Mouse (Mus musculus) cortical plate, adult 2 months (tissue): ENCODE results near the gene Ccl22. TPM values are rescaled to one million over a fixed set of nuclear protein-coding genes. Genes with fewer than 3 reads are reported as not detected.

Source experiments
- H3K27ac ChIP-seq: fragments of 200-500 bp; 2 replicates; pipeline ENCODE4 v1.5.1; 2012; ENCODE audit warnings: low read length, control low read depth, inconsistent platforms; ENCODE audit not compliant: insufficient read depth
- H3K4me1 ChIP-seq: fragments of 200-500 bp; 2 replicates; pipeline ENCODE4 v1.6.1; 2011; ENCODE audit warnings: low read length; ENCODE audit not compliant: control insufficient read depth, insufficient read depth
- H3K4me3 ChIP-seq: fragments of 200-500 bp; 2 replicates; pipeline ENCODE4 v1.5.1; 2011; ENCODE audit warnings: mild to moderate bottlenecking, low read length, control low read depth; ENCODE audit not compliant: insufficient read depth
- CTCF ChIP-seq: fragments of 200-500 bp; IDR thresholded peaks from 2 replicates; pipeline ENCODE4 v1.5.1; 2011; ENCODE audit warnings: mild to moderate bottlenecking, control low read depth, low read length; ENCODE audit not compliant: insufficient read depth; ENCODE audit errors: extremely low read depth
- POLR2A ChIP-seq: fragments of 200-500 bp; IDR thresholded peaks from 2 replicates; pipeline ENCODE4 v1.6.1; 2011; ENCODE audit warnings: mild to moderate bottlenecking, low read length, control low read depth; ENCODE audit not compliant: insufficient read depth; ENCODE audit errors: extremely low read depth
- polyA plus RNA-seq: library from polyadenylated mRNA; depleted of rRNA; stranded (reverse); fragments of >200 nt; gene quantifications from 2 replicates; pipeline ENCODE4 v1.2.3, GENCODE M21; 2012

The Ccl22 gene
- polyA plus RNA-seq, 1 experiment = 0.33 TPM

DNA sequence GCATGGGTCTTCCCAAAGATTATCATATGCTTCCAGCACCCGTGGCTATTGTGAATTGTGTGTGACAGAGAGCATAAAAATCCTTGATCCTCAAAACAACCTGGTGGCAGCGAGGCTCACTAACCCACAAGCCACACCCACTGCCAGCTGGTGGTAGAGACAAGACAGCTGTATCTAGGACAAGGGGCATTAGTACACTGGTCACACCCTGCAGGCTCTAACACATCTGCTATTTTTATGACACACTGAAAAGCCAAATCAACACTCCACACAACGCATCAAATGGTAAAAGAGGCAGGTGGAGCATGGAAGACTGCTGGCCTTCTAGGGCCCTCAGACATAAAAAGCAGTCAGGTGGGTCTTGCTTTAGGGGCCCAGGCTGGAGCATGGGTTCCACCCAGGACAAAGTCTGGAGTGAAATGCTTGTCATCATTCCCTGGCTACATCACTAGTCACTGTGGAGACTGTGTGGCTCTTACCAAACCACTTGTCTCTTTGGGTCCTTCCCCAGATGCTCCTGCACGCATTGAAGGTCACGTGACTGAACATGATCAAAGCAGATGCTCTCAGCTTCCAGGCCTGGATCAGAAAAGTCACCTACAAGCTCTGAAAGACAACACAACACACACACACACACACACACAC, 11.4 kb upstream of the Ccl22 start:
- TF ChIP-seq POLR2A (no peak), CTCF (no peak)
- H3K4me3 ChIP-seq = no peak overlapping the region
- peaks cover 1% of the 10 kb centered on the region; the same call in 1 of the 2 replicates for H3K4me1 ChIP-seq
- H3K27ac ChIP-seq = no peak overlapping the region

DNA sequence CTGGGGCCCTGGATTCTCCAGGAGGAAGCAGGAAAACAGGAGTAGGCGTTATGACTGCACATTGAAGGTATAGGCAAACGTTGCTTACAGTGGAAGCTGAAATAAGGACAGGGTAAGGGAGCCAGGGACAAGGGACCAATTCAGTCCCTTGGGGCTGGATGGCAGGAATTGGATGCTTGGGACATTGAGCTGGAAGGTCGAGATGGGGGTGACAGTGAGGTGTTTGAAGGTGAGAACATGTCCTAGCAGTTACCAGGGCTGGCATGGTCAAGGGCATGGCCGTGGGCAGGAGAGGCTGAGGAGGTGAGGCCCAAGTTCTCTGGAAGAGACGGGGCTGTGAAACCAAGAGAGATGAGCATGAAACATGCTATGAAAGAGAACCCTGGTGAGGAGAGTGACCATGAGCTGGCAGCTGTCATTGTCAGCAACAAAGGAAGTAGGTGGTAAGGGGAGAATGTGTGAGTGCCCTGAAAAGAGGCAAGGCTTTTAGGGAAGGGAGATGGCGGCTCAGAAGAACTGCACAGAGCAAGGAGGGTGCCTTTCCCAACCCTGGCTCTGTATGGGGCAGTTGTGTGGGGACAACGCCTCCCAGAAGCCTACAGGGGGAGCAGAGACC, 10.5 kb upstream of the Ccl22 start:
- peaks cover 1% of the 10 kb centered on the region; the same call in 1 of the 2 replicates for H3K4me1 ChIP-seq
- TF ChIP-seq CTCF (no peak), POLR2A (no peak)
- no peak overlapping the region for H3K27ac ChIP-seq
- H3K4me3 ChIP-seq = no peak overlapping the region

DNA sequence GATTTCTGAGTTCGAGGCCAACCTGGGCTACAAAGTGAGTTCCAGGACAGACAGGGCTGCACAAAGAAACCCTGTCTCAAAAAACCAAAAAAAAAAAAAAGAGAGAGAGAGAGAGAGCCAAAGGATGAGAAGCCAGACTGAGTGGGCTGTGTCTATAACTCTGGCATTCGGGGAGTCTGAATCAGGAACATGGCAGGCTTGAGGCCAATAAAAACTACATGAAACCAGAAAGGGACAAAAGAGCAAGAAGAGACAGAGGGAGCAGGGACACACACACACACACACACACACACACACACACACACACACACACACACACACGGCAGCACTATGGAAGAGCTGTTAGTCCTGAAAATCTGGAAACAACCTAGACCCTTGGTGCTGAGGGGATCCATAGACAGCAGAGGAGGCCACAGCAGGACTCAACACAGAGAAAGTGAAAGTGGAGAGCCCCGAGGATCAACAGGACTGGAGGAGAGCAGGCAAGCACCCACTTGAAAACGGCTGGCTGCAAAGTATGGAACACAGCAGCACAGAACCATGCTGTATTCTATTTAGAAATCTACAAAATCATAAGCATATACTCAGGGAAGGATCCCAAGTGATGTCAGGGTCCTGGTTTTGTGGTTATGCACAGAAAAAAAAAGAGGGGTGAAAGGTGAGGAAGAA, 9.8 kb upstream of the Ccl22 start:
- TF ChIP-seq CTCF (no peak), POLR2A (no peak)
- Histone ChIP-seq H3K4me3 (no peak overlapping the region), H3K27ac (no peak overlapping the region), H3K4me1 (peaks cover 1% of the 10 kb centered on the region; the same call in 1 of the 2 replicates)

DNA sequence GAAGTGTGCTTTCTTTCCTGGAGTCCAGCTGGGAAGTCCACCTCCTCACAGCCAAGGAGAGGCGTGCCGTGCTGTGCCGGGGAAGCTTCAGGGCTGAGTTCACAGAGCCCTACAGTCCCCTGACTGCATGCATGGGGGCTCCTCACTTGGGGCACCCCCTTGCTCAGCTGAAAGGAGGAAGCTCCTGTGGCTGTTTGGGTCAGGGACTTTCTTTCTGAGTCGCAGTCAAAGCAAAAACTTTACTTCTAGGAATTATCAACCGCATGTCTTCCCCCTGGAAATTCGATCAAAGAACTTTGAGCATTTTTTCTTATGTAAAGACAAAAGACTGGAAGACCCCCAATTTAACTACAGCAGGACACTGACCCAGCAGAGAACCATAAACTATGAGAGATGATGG, 5.6 kb upstream of the Ccl22 start:
- Histone ChIP-seq H3K4me3 (no peak overlapping the region), H3K27ac (no peak overlapping the region), H3K4me1 (peaks cover 1% of the 10 kb centered on the region; the same call in 1 of the 2 replicates)
- TF ChIP-seq CTCF (no peak), POLR2A (no peak)

DNA sequence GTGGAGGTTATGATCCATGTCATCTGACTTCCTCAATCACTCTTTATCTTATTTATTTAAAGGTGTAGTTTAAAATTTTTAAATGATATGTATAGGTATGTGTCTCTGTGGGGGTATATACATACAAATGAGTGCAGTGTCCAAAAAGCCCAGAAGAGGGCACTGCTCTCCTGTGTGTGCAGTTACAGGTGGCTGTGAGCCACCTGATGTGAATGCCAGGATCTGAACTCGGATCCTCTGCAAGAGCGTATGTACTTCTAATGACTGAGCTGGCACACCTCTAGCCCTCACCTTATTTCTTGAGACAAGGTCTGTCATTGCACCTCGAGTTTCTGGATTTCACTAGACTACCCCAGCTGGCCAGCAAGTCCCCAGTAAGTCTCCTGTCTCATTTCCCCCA, 4.8 kb upstream of the Ccl22 start:
- Histone ChIP-seq H3K4me1 (peaks cover 1% of the 10 kb centered on the region; the same call in 1 of the 2 replicates), H3K4me3 (no peak overlapping the region), H3K27ac (no peak overlapping the region)
- no peak for TF ChIP-seq POLR2A
- TF ChIP-seq CTCF = no peak

DNA sequence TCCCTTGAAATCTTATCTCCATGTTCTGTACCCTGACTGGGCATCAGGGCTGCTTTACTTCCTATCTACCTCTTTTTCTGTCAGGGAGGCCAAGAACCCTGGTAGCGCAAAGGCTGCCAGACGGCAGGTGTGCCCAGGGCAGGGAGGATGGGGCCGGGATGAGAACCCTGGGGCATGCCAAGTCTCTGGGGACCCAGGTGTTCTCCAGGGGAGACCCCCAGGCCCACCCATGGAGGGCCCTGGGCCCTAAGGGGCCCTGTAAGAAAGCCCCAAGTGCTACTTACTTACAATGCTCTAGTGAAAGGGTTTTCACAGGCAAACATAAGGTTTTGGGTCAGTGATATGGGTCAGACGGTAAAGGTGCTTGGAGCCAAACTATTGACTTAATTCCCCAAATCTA, 3.7 kb upstream of the Ccl22 start:
- Histone ChIP-seq H3K27ac (no peak overlapping the region), H3K4me3 (no peak overlapping the region), H3K4me1 (no peaks in the 10 kb centered on the region)
- TF ChIP-seq POLR2A = no peak

DNA sequence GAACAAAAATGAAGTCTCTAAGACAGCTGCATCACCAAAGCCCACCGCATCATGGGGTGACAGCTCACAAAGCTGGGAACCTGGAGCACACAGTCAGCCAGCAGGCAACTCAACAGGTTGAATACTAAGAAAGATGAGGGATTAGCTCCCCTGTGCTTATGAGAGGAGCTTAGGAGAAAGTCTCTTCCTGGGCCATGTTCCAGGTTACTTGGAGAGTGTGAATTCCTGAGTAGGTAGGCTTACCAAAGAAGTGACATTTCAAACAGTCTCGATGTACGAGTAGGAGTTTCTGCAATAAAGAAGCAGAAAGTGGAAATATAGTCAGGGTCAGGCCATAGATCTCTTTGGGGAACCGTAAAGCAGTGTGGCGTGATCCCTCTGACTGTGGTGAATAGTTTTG, 906 bp upstream of the Ccl22 start:
- H3K4me3 ChIP-seq = no peak overlapping the region
- H3K4me1 ChIP-seq = no peaks in the 10 kb centered on the region
- TF ChIP-seq POLR2A (no peak), CTCF (no peak)
- no peak overlapping the region for H3K27ac ChIP-seq

DNA sequence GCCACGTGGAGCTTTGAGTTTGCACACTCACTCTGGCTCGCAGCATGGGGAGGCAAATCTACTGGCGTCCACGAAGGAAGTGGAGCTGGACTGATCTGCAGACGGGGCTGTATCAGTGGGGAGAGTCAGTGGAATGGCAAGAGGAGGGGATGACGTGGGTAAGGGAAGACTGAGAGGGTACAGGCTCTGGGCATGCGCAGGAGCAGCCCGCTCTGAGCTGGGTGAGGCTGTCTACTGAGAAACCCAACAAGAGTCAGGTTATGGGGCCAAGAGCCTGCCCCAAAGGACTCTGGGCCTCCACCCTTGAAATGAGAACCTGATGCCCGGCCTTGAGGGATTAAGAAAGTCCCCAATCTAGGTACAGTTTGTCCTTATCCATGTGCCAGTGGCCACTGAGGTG, 418 bp upstream of the Ccl22 start:
- TF ChIP-seq POLR2A (no peak), CTCF (no peak)
- H3K4me3 ChIP-seq = no peak overlapping the region

DNA sequence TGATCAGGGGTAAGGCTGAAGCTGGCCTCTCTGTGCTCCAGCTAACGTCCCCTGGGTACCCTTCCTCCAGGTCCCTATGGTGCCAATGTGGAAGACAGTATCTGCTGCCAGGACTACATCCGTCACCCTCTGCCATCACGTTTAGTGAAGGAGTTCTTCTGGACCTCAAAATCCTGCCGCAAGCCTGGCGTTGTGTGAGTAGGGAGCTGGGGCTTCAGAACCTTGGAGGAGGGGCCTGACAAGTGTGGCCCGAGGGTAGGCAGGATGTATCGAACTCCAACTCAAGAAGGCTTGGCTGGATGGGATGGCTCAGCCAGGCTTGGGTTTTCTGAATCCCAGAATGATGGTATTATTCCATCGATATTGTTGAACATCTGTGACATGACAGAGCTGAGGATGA, 1.4 kb downstream of the Ccl22 start:
- Histone ChIP-seq H3K27ac (no peak overlapping the region), H3K4me3 (no peak overlapping the region), H3K4me1 (no peaks in the 10 kb centered on the region)
- TF ChIP-seq CTCF = no peak
- TF ChIP-seq POLR2A = no peak

More for the DNA sequence above, 418 bp upstream of the Ccl22 start:
- Histone ChIP-seq H3K27ac (no peak overlapping the region), H3K4me1 (no peaks in the 10 kb centered on the region)

DNA sequence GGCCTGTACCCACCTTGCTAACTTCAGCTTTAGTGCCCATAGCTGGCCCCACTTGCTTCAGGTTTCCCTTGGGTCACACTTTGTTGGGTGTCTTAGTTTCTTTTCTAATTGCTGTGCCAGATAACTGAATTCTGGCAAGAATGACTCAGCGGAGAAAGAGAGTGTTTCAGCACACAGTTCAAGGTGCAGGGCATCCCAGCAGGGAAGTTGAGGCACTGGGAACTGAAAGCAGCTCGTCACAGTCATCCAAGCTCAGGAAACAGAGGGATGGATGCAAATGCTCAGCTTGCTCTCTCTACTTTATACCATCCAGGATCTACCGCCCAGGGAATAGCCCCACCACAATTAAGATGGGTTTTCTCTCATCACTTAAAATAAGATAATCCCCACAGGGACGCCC, 3.0 kb downstream of the Ccl22 start:
- H3K27ac ChIP-seq = no peak overlapping the region
- no peak overlapping the region for H3K4me3 ChIP-seq
- no peak for TF ChIP-seq CTCF
- TF ChIP-seq POLR2A = no peak
- H3K4me1 ChIP-seq = no peaks in the 10 kb centered on the region
